Mouse (Mus musculus): ENCODE results near the gene Vps37c.

DNA sequence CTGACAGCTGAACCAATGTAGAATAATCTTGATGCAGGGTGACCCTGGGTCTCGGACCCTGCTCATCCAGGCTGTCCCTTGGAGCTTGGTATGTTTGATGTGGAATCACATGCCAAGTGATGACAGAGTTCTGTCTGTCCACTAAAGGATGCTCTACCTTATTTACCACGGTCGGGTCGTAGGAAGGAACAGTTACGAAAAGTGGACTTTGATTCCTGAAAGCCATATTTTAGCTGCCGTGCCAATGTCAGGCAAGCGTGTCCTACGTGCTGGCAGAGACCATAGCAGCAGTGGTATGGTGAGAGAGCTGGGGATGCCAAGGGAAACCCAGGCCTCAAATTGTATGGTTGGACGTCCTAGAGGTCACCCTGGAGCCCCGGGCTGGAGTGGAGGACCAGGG lies 25.0 kb downstream of the Vps37c start:
- TF ChIP-seq CTCF (IDR thresholded peaks at IDR 0.05; ENCODE audit: control insufficient read depth, insufficient read depth, insufficient replicate concordance, low read depth, low read length) = no peak
- no peak for TF ChIP-seq POLR2A (IDR thresholded peaks at IDR 0.05; ENCODE audit: control insufficient read depth, low read depth, low read length)
